Mouse (Mus musculus) brown adipose tissue, adult 24 weeks (tissue): Measurements from ENCODE around the gene Dppa3. TPM values are rescaled to one million over a fixed set of nuclear protein-coding genes. Genes with fewer than 3 reads are reported as not detected.

ENCODE experiments used
- H3K27ac ChIP-seq: fragments of 200-500 bp; replicated peaks from 2 replicates; pipeline ENCODE4 v1.5.1; 2012; ENCODE audit warnings: low read depth, mild to moderate bottlenecking, low read length
- H3K4me1 ChIP-seq: fragments of 200-500 bp; 2 replicates; pipeline ENCODE4 v1.6.1; 2012; ENCODE audit warnings: low read length, mixed read lengths; ENCODE audit not compliant: control insufficient read depth, insufficient read depth, insufficient read length
- H3K4me3 ChIP-seq: fragments of 200-500 bp; 2 replicates; pipeline ENCODE4 v1.5.1; 2012; ENCODE audit warnings: low read depth, mild to moderate bottlenecking, low read length, moderate library complexity; ENCODE audit not compliant: insufficient read depth
- polyA plus RNA-seq: library from polyadenylated mRNA; stranded (reverse); fragments of >200 nt; gene quantifications from 2 replicates; pipeline ENCODE4 v1.2.4, GENCODE M21; 2012; ENCODE audit not compliant: missing spikeins, insufficient read depth, insufficient read length

Gene Dppa3
- polyA plus RNA-seq, 1 experiment, result not detected

DNA sequence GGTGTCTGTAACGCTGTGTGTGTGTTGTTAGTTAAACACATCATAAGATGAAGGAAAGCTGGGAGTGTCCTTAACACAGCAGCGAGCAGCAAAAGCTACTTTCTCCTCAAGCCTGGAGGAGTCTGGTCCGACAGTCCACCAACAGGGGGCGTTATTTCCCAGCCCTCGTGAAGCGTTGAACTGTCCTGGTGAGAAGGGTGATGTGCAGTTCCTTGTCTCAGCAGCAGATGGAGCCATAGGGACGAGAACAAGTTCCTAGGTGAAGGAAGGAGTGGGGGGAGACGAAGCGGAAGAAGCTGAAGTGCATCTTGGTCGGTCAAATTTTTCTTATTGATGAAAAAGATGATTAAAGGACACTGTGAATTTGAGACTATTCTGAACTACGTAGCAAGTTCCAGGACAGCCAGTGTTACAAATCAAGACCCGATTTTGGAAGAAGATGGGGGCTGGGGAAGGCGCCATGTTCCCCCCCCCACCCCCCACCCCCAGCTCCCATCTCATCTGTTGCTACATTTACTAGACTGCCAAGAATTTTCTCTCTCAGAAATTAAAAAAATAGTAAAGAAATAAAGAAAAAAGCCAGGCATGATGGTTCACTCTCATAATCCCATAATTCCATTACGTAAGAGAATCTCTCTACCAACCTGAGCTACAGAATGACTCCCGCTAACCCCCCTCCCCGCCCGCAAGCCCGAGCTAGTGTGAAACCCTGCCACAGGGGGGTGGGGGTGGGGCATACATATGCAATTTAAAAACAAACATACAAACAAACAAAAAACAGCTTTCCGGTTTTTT is 43.4 kb downstream of the Dppa3 start:
- no peak overlapping the region for H3K4me3 ChIP-seq
- H3K27ac ChIP-seq, result no peak overlapping the region
- no peaks in the 10 kb centered on the region for H3K4me1 ChIP-seq

DNA sequence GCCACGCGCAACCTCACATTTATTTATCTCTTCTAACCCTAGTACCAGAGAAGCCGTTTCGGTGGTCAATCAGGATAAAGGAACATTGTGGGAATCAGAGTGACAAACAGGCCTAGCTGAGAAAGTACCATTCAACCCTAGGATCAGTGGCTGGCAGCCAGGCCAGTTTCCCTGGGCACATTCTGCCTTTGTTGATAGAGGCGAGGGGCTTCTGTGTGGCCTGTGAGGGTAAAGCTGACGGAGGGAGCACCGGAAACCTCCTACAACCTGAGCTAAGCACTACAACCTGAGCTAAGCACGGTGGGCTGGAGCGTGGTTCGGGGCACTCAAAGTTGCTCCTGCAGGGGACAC is 44.0 kb downstream of the Dppa3 start:
- H3K4me1 ChIP-seq, result no peaks in the 10 kb centered on the region
- H3K27ac ChIP-seq, result no peak overlapping the region
- no peak overlapping the region for H3K4me3 ChIP-seq

DNA sequence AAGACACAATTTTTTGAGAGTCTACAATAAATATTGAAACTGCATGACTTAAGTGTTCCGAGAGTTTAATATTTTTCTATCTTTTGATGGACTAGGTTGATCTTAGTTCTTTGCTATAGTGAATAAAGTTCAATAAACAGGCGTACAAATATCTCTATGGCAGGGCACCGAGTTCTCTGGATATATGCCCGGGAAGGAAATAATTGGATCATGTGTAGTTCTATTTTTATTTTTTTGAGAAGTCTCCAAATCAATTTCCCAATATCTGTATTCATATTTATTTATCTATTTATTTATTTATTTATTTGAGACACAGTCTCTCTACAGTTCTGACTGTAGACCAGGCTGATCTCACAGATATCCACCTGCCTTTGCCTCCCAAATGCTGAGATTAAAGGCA is 44.6 kb downstream of the Dppa3 start:
- no peak overlapping the region for H3K27ac ChIP-seq
- no peak overlapping the region for H3K4me3 ChIP-seq
- no peaks in the 10 kb centered on the region for H3K4me1 ChIP-seq

DNA sequence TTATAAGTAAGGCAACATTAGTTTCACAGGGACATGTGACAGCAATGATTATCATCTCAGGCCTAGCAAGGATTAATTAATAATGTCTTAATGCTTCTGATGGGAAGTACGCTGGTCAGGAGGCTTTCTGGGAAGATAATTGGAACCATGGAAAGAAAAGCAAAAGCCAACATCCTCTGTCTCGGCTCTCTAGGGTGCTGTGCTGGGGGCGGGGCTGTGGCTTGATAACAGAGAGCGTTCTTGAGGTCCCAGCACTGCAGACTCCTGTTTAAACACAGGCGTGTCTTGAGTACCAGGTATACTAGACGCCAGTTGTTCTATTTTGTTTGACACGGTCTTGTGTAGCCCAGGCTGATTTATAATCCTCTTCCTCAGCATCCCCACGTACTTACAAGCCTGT is 46.5 kb downstream of the Dppa3 start:
- H3K4me3 ChIP-seq, result no peak overlapping the region
- no peak overlapping the region for H3K27ac ChIP-seq
- H3K4me1 ChIP-seq, result no peaks in the 10 kb centered on the region

Other genes with a start within 250 kb of the Dppa3 start
- gene Rimklb, start 127.6 kb upstream of the Dppa3 start, polyA plus RNA-seq, result not detected in 2 replicates
- 21.7 and 49.7 TPM in 2 replicates for gene Mfap5, start 120.6 kb upstream of the Dppa3 start, polyA plus RNA-seq
- not detected in 2 replicates for gene Aicda, start 72.6 kb upstream of the Dppa3 start, polyA plus RNA-seq
- 14.6 and 16.9 TPM in 2 replicates for gene Apobec1, start 24.0 kb upstream of the Dppa3 start, polyA plus RNA-seq
- gene Gdf3, start 16.3 kb upstream of the Dppa3 start, polyA plus RNA-seq, result not detected in 2 replicates
- not detected in 2 replicates for gene Nanog, start 81.1 kb downstream of the Dppa3 start, polyA plus RNA-seq
- 0.83 and 2.9 TPM in 2 replicates for gene Slc2a3, start 175.2 kb downstream of the Dppa3 start, polyA plus RNA-seq
- gene Foxj2, start 193.5 kb downstream of the Dppa3 start, polyA plus RNA-seq, result 7.6 and 10.5 TPM in 2 replicates
- gene C3ar1, start 229.8 kb downstream of the Dppa3 start, polyA plus RNA-seq, result 3.3 and 4.4 TPM in 2 replicates
- gene Necap1, start 248.1 kb downstream of the Dppa3 start, polyA plus RNA-seq, result 16.3 and 20.4 TPM in 2 replicates